Mouse (Mus musculus) CH12.LX (cell line): ENCODE measurements around the gene Dcpp2. TPM values are rescaled to one million over a fixed set of nuclear protein-coding genes. Genes with fewer than 3 reads are reported as not detected.
A peak's percentile ranks its signal among the peaks of the same experiment; 100 is the strongest.

Experiments
- DNase-seq: peaks from one replicate; pipeline ENCODE4 v3.0.0-alpha.2; 2013; ENCODE audit errors: extremely low read depth
- H3K27ac ChIP-seq: 2 replicates; pipeline ENCODE4 v1.5.1; 2012; ENCODE audit warnings: low read depth, mild to moderate bottlenecking, control low read depth, moderate library complexity; ENCODE audit not compliant: insufficient read depth
- H3K27me3 ChIP-seq: replicated peaks from 2 replicates; pipeline ENCODE3; 2012; ENCODE audit warnings: inconsistent platforms
- H3K36me3 ChIP-seq, 2 experiments: replicated peaks in 1 of 2; 2 replicates each; pipeline versions ENCODE3 to v1.6.1; 2012; ENCODE audit warnings: inconsistent platforms in 1 of 2, low read length in 1 of 2, mild to moderate bottlenecking in 1 of 2, mixed read lengths in 1 of 2, moderate library complexity in 1 of 2; ENCODE audit not compliant: control insufficient read depth in 1 of 2, insufficient read depth in 1 of 2
- H3K4me1 ChIP-seq, 2 experiments: 2 replicates each; pipeline ENCODE4 v1.6.1; 2012; ENCODE audit warnings: inconsistent platforms in 1 of 2, moderate library complexity in 1 of 2; ENCODE audit not compliant: insufficient read depth in 2 of 2, control insufficient read depth in 1 of 2
- H3K4me2 ChIP-seq: 2 replicates; pipeline ENCODE4 v1.6.1; 2012; ENCODE audit warnings: low read depth, mild to moderate bottlenecking, control low read depth; ENCODE audit not compliant: poor library complexity, insufficient read depth, severe bottlenecking
- H3K4me3 ChIP-seq, 3 experiments: fragments of 150-350 bp in 1 of 3; sonication (generic) in 1 of 3; replicated peaks in 1 of 3; 2 replicates each; pipeline versions ENCODE3 to v1.5.1; 2011 to 2012; ENCODE audit warnings: low read depth in 2 of 3, low read length in 2 of 3, mild to moderate bottlenecking in 2 of 3, moderate library complexity in 2 of 3, control low read depth in 1 of 3, improper control_type of control experiment in 1 of 3, inconsistent platforms in 1 of 3, mixed read lengths in 1 of 3; ENCODE audit not compliant: poor library complexity in 1 of 3
- H3K79me2 ChIP-seq: replicated peaks from 2 replicates; pipeline ENCODE4 v1.6.1; 2012; ENCODE audit warnings: mild to moderate bottlenecking, moderate library complexity; ENCODE audit not compliant: control insufficient read depth, poor library complexity, insufficient read depth, severe bottlenecking; ENCODE audit errors: extremely low read depth
- H3K9ac ChIP-seq: 2 replicates; pipeline ENCODE4 v1.6.1; 2012; ENCODE audit warnings: low read depth, mild to moderate bottlenecking, control low read depth, moderate library complexity; ENCODE audit not compliant: insufficient read depth
- H3K9me3 ChIP-seq: replicated peaks from 2 replicates; pipeline ENCODE3; 2012; ENCODE audit warnings: low read length, inconsistent platforms, mixed read lengths
- BHLHE40 ChIP-seq: IDR thresholded peaks from 2 replicates; pipeline ENCODE4 v1.6.1; 2011; ENCODE audit warnings: mild to moderate bottlenecking, low read depth, low read length, improper control_type of control experiment
- CHD2 ChIP-seq: IDR thresholded peaks from 2 replicates; pipeline ENCODE4 v1.6.1; 2011; ENCODE audit warnings: low read length, improper control_type of control experiment
- CTCF ChIP-seq, 2 experiments: IDR thresholded peaks in 1 of 2; conservative IDR thresholded peaks in 1 of 2; 2 replicates each; pipeline ENCODE4 v1.5.1; 2011 to 2012; ENCODE audit warnings: low read depth in 2 of 2, low read length in 2 of 2, improper control_type of control experiment in 1 of 2, inconsistent platforms in 1 of 2, mild to moderate bottlenecking in 1 of 2, moderate library complexity in 1 of 2
- ETS1 ChIP-seq: conservative IDR thresholded peaks from 2 replicates; pipeline ENCODE4 v1.6.1; 2012; ENCODE audit warnings: low read depth, mild to moderate bottlenecking, inconsistent platforms, low read length, improper control_type of control experiment, moderate library complexity
- GABPA ChIP-seq: IDR thresholded peaks from 2 replicates; pipeline ENCODE4 v1.6.1; 2012; ENCODE audit warnings: low read depth, low read length, improper control_type of control experiment, inconsistent platforms; ENCODE audit not compliant: insufficient replicate concordance
- HCFC1 ChIP-seq: IDR thresholded peaks from 2 replicates; pipeline ENCODE4 v1.6.1; 2012; ENCODE audit warnings: low read depth, mild to moderate bottlenecking, inconsistent platforms, low read length, improper control_type of control experiment
- JUN ChIP-seq: IDR thresholded peaks from 2 replicates; pipeline ENCODE4 v1.6.1; 2011; ENCODE audit warnings: low read depth, mild to moderate bottlenecking, low read length, improper control_type of control experiment, moderate library complexity; ENCODE audit not compliant: insufficient read depth
- JUND ChIP-seq: conservative IDR thresholded peaks from 2 replicates; pipeline ENCODE4 v1.6.1; 2011; ENCODE audit warnings: low read depth, low read length, improper control_type of control experiment
- KAT2A ChIP-seq: IDR thresholded peaks from 2 replicates; pipeline ENCODE4 v1.6.1; 2012; ENCODE audit warnings: low read length, improper control_type of control experiment, inconsistent platforms; ENCODE audit not compliant: insufficient replicate concordance
- MAFK ChIP-seq: IDR thresholded peaks from 2 replicates; pipeline ENCODE4 v1.6.1; 2011; ENCODE audit warnings: low read length, improper control_type of control experiment; ENCODE audit not compliant: insufficient replicate concordance
- MAX ChIP-seq: IDR thresholded peaks from 2 replicates; pipeline ENCODE4 v1.6.1; 2011; ENCODE audit warnings: low read length, improper control_type of control experiment
- MAZ ChIP-seq: IDR thresholded peaks from 2 replicates; pipeline ENCODE4 v1.6.1; 2012; ENCODE audit warnings: low read depth, mild to moderate bottlenecking, inconsistent platforms, low read length, improper control_type of control experiment, moderate library complexity
- MYC ChIP-seq: IDR thresholded peaks from 2 replicates; pipeline ENCODE4 v1.6.1; 2011; ENCODE audit warnings: low read depth, mild to moderate bottlenecking, improper control_type of control experiment, low read length
- PAX5 ChIP-seq: IDR thresholded peaks from 2 replicates; pipeline ENCODE4 v1.6.1; 2012; ENCODE audit warnings: low read length, inconsistent platforms, mixed read lengths
- POLR2AphosphoS2 ChIP-seq: IDR thresholded peaks from 2 replicates; pipeline ENCODE4 v1.6.1; 2011; ENCODE audit warnings: low read depth, low read length, improper control_type of control experiment
- RAD21 ChIP-seq: IDR thresholded peaks from 2 replicates; pipeline ENCODE4 v1.6.1; 2011; ENCODE audit warnings: low read depth, mild to moderate bottlenecking, low read length, improper control_type of control experiment, moderate library complexity
- RCOR1 ChIP-seq: conservative IDR thresholded peaks from 2 replicates; pipeline ENCODE4 v1.6.1; 2012; ENCODE audit warnings: low read depth, mild to moderate bottlenecking, inconsistent platforms, low read length, improper control_type of control experiment
- SMC3 ChIP-seq: IDR thresholded peaks from 2 replicates; pipeline ENCODE4 v1.6.1; 2011; ENCODE audit warnings: low read depth, low read length, improper control_type of control experiment
- TCF12 ChIP-seq: IDR thresholded peaks from 2 replicates; pipeline ENCODE4 v1.6.1; 2014; ENCODE audit warnings: low read depth, mild to moderate bottlenecking, inconsistent platforms, low read length, improper control_type of control experiment
- UBTF ChIP-seq: IDR thresholded peaks from 2 replicates; pipeline ENCODE4 v1.6.1; 2012; ENCODE audit warnings: low read depth, mild to moderate bottlenecking, inconsistent platforms, low read length, improper control_type of control experiment, moderate library complexity
- USF1 ChIP-seq: IDR thresholded peaks from 2 replicates; pipeline ENCODE4 v1.6.1; 2014; ENCODE audit warnings: low read depth, mild to moderate bottlenecking, inconsistent platforms, low read length, improper control_type of control experiment
- USF2 ChIP-seq: conservative IDR thresholded peaks from 2 replicates; pipeline ENCODE4 v1.6.1; 2011; ENCODE audit warnings: low read depth, low read length, improper control_type of control experiment
- ZC3H11A ChIP-seq: IDR thresholded peaks from 2 replicates; pipeline ENCODE4 v1.6.1; 2012; ENCODE audit warnings: low read depth, mild to moderate bottlenecking, inconsistent platforms, low read length, improper control_type of control experiment
- ZKSCAN1 ChIP-seq: IDR thresholded peaks from 2 replicates; pipeline ENCODE4 v1.6.1; 2012; ENCODE audit warnings: low read depth, inconsistent platforms, low read length, improper control_type of control experiment, borderline replicate concordance
- ZMIZ1 ChIP-seq: IDR thresholded peaks from 2 replicates; pipeline ENCODE4 v1.6.1; 2012; ENCODE audit warnings: low read depth, mild to moderate bottlenecking, inconsistent platforms, low read length, improper control_type of control experiment
- dilution Hi-C: fragments of 300-500 bp; cut with MboI; formaldehyde crosslinking; loops from 2 replicates; pipeline ENCODE4 v1.14.3; 2020; ENCODE audit warnings: low sequenced_read_pairs; ENCODE audit not compliant: extremely low pct_unique_long_range_greater_than_20kb, extremely low pct_ligation_motif_present
- in situ Hi-C: fragments of 300-500 bp; cut with MboI; formaldehyde crosslinking; loops from 3 replicates; pipeline ENCODE4 v1.14.3; 2019; ENCODE audit warnings: low sequenced_read_pairs, low pct_ligation_motif_present, low pct_unique_long_range_greater_than_20kb, mixed read lengths
- polyA plus RNA-seq: library from polyadenylated mRNA; unstranded; fragments of >175 nt; gene quantifications from 2 replicates; pipeline ENCODE4 v1.2.1, GENCODE M21; 2012; ENCODE audit warnings: low read depth; ENCODE audit not compliant: insufficient read length
- total RNA-seq, 2 experiments: library from RNA; depleted of rRNA; stranded (reverse); fragments of 300-350 nt in 1 of 2; fragments of >200 nt in 1 of 2; gene quantifications; 2 replicates each; pipeline ENCODE4 v1.2.3; 2012 to 2014

Dcpp2 gene
- total and polyA plus RNA-seq, 3 experiments: not detected

DNA sequence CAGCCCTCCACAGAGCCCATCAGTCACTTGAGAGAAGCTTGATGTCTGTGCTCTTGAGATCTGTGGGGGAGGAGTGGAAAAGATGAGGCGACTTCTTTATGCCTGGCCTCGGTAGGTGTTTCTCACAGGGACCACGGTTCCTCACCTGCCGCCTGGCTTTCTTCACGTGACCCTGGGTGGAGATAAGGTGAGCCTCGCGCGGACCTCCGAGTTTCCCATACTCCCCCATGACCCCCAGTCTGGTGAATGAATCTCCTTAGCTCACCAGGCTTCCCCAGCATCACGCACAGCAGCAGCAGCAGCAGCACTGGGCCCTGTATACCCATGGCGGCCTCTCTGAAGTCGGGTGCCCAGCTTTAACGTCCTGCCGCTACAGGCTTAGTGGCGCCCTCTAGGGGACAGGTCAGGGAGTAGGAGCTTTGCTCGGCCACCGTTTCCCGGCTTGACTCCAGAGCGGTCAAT lies 36.8 kb upstream of the Dcpp2 start, which contains the start of the genes Prss32 and Prss41:
Prss32 (plus strand) TSS at position 44 of the 462 bp plus-strand sequence.
Prss41 (minus strand) TSS at position 361 of the 462 bp plus-strand sequence.
- no peak within 1 kb of the TSS for H3K9ac ChIP-seq
- peak; percentile 48 for DNase-seq
- no peaks in the 10 kb centered on the region for H3K27me3 ChIP-seq
- peak within 1 kb of the TSS in 1 of 3 experiments; percentile 11 for H3K4me3 ChIP-seq
- H3K36me3 ChIP-seq: no peaks in the 10 kb centered on the region
- H3K79me2 ChIP-seq: no peaks in the 10 kb centered on the region
- no peak within 1 kb of the TSS for H3K27ac ChIP-seq
- dilution Hi-C loops: no loop called here
- no peaks in the 10 kb centered on the region for H3K9me3 ChIP-seq
- peak; percentile 35 to 76; a peak in 3 of 4 replicates for TF ChIP-seq CTCF (conservative IDR thresholded peaks at IDR 0.05 in 1 of 2, IDR thresholded peaks at IDR 0.05 in 1 of 2; ENCODE audit: low read depth in 2 of 2, low read length in 2 of 2)
- 0 out of 2 replicates have a peak, but pooled peaks have one; percentile 37 for TF ChIP-seq TCF12
- no peak for TF ChIP-seq MAZ
- TF ChIP-seq RAD21: peak; percentile 48
- TF ChIP-seq SMC3: peak; percentile 40
- peak; percentile 31; the same call in 1 of the 2 replicates for TF ChIP-seq USF1
- 0 out of 2 replicates have a peak, but pooled peaks have one; percentile 35 for TF ChIP-seq MAX
- no peak for TF ChIP-seq MAFK
- no peak for TF ChIP-seq POLR2AphosphoS2
- peak; percentile 82 for TF ChIP-seq BHLHE40
- H3K4me1 ChIP-seq: peaks cover 4 to 5% of the 10 kb centered on the region in 2 experiments; a peak in 1 of 4 replicates
- in situ Hi-C loops: no loop called here
- peak within 1 kb of the TSS; percentile 13; the same call in 1 of the 2 replicates for H3K4me2 ChIP-seq

DNA sequence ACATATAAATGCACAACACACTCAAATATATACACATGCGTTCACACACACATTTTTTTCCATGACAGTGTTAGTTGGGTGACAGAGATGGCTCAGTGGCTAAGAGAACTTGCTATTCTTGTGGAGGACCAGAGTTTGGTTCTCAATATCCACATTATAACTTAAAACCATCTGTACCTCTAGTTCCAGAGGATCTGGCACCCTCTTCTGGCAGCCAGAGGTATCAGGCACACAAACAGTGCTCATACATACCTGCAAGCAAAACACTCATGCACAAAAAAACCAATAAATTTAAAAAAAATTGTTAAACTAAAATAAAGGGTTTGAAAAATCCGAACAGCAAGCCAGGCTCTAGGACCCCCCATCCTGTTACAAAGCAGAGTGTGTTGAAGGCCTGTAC lies 30.7 kb upstream of the Dcpp2 start:
- in situ Hi-C loops: no loop called here
- Histone ChIP-seq H3K36me3 (no peaks in the 10 kb centered on the region), H3K9ac (no peak overlapping the region), H3K4me1 (0 out of 4 replicates have a peak, but pooled peaks cover 0 to 3% of the 10 kb centered on the region in 2 experiments), H3K4me2 (no peak overlapping the region), H3K27ac (no peak overlapping the region), H3K9me3 (peaks cover 3% of the 10 kb centered on the region), H3K4me3 (no peak overlapping the region), H3K79me2 (no peaks in the 10 kb centered on the region), H3K27me3 (no peaks in the 10 kb centered on the region)
- TF ChIP-seq CHD2 (no peak), ZKSCAN1 (no peak), JUND (no peak), ETS1 (no peak), JUN (no peak), TCF12 (no peak), USF2 (no peak), RCOR1 (no peak), ZMIZ1 (no peak), RAD21 (peak; percentile 54), PAX5 (no peak), KAT2A (no peak), GABPA (no peak), ZC3H11A (no peak), CTCF (conservative IDR thresholded peaks at IDR 0.05 in 1 of 2, IDR thresholded peaks at IDR 0.05 in 1 of 2; ENCODE audit: low read depth in 2 of 2, low read length in 2 of 2) (peak; percentile 12 to 61; a peak in 2 of 4 replicates), MAFK (no peak), MYC (no peak), HCFC1 (no peak), USF1 (no peak), UBTF (no peak), POLR2AphosphoS2 (no peak), MAZ (no peak), SMC3 (peak; percentile 52)
- no peak for DNase-seq
- dilution Hi-C loops: no loop called here
